Mouse (Mus musculus) CD4-positive helper T cell, adult 2 months (primary cell): ENCODE data around the gene Nfix.
A peak's percentile ranks its signal among the peaks of the same experiment; 100 is the strongest.

Experiments used
- DNase-seq: peaks from one replicate; pipeline ENCODE4 v3.0.0-alpha.2; 2012; ENCODE audit warnings: low read depth, missing footprints, low spot score

Gene Nfix

DNA sequence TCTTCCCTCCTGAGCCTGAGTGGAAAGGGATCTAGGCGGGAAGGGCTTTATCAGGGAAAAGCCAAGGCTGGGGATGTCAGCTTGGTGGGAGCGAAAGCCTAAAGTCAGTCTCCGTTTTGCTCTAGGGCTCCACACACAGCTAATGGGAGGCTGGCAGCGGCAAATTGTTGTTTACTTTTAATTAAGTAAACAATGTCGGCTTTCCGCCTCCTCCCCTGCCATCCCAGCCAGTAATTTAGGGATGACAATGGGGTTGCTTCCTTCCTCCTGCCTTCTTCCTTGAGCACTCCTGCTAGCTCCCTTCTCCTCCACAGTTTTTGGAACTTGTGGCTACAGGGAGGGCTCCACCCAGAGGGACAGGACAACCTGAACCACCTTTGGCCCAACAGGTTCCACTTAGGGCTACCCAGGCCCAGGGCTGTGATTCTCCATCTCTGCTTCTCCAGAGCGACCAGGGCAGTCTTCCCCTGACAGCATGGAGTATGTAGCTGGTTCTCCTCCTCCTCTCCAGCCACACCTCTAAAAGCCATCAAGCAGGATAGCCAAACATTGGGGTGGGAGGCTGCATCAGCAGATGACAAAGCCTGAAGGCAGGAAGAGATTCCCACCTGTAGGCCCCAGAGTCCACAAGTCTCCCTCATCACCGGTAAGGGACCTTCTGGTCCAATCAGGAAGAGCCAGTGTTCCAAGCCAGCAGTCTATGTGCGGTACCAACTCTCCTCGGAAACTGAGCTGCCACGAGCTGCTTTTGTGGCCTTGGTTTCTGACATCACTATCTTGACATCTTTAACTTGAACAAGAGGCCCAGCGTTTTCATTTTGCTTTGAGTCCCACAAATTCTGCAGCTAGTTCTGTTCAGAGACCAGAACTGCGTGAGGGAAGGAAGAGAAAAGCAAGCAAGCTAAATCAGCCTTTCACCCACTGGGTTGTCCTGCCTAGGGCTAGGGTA lies 59.0 kb downstream of the Nfix start:
- DNase-seq: no peak

DNA sequence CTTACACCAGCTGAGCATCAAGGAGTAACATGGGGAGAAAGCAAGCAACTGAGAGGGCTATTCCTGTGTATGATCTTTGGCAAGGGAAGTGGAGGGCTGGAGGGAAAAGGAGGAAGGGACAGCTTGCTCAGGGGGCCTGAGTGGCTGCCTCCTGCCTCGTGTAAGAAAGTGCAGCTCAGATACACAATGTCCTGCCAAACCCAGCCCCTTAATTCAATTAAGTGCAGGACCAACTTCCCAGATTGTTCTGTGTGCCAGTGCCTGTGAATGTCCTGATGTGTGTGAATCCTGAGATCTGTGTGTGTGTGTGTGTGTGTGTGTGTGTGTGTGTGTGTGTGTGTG lies 60.8 kb downstream of the Nfix start:
- DNase-seq: no peak

DNA sequence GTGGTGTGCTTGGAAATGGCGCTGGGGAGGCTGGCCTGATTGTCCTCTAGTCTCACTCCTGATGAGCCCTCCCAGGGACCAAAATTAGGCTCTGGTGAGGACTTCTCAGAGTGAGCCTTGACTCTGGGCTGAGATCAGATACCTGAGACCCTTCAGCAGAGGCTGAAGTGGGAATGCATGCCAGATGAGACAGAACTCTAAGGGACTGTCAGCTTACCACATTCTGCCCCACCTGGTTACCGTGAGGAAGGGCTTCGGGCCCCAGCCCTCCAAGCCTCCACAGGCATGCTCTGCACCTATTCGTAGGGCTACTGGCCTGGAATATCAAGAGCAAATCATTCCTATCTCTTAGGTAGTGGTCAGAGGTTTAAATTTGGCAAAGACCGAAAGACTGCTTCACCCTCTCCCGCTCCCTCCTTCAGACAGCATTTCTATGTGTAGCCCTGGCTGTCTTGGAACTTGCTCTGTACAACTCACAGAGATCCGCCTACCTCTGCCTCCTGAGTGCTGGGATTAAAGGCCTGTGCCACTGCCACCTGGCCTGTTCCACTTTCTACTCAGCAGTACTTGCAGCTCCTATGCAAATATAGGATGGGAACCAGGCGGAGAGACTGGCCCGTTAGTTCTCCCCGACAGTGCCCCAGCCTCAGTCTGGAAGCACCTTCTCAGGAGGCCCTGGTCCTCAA lies 61.3 kb downstream of the Nfix start:
- DNase-seq: no peak

GRCm38 (mm10) chr8:84738266-84738665 lies 61.9 kb downstream of the Nfix start:
- DNase-seq: no peak

- peak; percentile 82 for DNase-seq
Measured at GRCm38 (mm10) chr8:84737608-84738007, 62.5 kb downstream of the Nfix start.

GRCm38 (mm10) chr8:84736521-84736920 lies 63.6 kb downstream of the Nfix start:
- no peak for DNase-seq

GRCm38 (mm10) chr8:84735597-84735996 lies 64.5 kb downstream of the Nfix start:
- no peak for DNase-seq

- no peak for DNase-seq
Measured at GRCm38 (mm10) chr8:84734680-84735079, 65.5 kb downstream of the Nfix start.

- no peak for DNase-seq
Measured at GRCm38 (mm10) chr8:84733959-84734358, 66.2 kb downstream of the Nfix start.

- DNase-seq: no peak
Measured at GRCm38 (mm10) chr8:84732996-84733395, 67.1 kb downstream of the Nfix start.

DNA sequence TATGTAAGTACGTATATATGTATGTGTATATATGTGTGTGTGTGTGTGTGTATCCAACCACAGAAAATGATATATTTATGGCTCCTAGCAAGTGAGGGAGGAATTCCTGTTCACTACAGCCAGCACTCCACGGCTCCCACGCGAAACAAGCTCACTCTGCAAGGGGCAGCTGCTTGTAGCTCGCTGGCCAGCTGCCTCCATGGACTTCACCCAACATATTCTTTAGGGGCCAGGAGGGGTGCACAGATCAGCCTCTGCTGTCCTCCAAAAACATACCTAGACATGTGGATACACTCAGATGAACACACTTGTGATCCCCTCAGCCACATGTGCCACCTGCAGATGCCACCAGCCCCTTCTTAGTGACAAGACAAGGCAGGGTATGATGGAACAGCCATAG lies 67.6 kb downstream of the Nfix start:
- no peak for DNase-seq

DNA sequence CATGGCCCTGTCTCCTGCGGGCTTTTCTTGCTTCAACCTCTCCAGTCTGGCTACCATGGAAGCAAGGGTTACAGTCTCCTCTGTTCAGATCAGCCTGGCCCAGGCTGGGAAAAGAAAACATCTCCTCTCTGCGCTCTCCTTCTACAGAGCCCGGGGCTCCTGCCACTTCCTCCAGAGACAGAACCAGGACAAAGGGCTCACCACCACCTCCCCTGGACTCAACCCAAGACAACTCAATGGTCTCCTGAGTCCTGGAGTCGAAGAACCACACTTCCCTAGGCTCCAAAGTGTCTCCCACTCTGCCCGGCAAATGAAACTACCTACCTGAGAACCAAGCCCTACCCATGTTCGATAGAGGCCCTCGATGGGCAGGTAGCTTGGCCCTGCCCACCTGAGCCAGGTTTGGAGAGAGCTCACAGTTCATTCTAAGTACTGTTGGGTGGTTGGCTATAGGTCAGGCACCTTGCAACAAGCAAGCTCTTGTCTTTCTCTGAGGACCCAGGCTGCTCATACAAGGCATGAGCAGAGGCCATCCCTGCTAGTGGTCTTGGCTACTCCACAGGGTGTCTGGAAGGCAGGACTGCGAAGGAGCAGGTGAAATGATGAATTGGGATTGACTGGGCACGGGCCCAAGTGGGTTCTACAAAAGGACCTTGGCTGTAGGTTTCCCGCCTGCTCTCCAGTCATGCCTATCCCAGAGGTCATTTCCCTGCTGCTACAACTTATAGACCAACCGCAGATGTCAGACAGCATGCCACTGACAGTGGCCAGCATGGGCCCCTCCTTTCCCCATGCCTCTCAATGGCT lies 68.6 kb downstream of the Nfix start:
- DNase-seq: no peak

- no peak for DNase-seq
Measured at GRCm38 (mm10) chr8:84730541-84731370, 69.4 kb downstream of the Nfix start.

- no peak for DNase-seq
Measured at GRCm38 (mm10) chr8:84729921-84730362, 70.2 kb downstream of the Nfix start.

DNA sequence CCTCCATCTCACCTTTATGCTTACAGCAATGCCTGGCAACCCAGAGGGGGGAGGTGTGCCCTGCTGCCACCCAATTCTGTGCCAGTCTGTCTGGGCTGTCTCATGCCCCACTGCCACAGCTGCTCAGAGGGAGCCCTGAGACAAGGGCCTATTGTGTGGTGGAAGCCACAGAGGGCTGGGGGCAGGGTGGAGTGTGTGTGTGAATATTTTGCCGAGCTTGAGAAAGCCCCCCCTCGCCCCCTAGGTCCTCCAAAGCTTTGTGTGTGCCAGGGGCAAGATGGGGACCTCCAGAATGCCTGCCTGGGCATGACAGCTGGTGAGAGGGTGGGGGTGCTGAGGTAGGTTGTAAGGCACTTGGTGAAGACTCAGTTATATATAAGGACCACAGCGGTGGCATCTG lies 71.7 kb downstream of the Nfix start:
- no peak for DNase-seq

GRCm38 (mm10) chr8:84725941-84726259 lies 74.2 kb downstream of the Nfix start:
- DNase-seq: peak; percentile 48

GRCm38 (mm10) chr8:84725246-84725940 lies 74.8 kb downstream of the Nfix start:
- no peak for DNase-seq

- DNase-seq: no peak
Measured at GRCm38 (mm10) chr8:84724683-84725082, 75.5 kb downstream of the Nfix start.

DNA sequence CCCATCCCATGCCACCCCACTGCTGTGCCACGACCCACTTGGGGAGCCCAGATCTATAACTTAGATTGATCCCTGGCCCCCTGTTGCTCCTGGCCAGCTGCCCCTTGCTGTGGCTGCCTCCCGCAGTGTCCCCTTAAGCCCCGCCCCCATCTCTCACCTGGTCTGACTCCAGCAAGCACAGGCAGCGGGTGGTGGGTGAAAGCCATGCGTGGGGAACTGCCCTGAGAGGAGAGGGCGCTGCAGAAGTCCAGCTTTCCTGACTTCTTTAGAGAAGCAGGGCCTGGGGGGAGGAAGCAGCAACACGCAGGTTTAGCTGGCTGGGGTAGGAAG lies 76.6 kb downstream of the Nfix start:
- peak; percentile 54 for DNase-seq

- peak; percentile 87 for DNase-seq
Measured at GRCm38 (mm10) chr8:84722850-84723570, 77.1 kb downstream of the Nfix start, which contains the start of gene G430095P16Rik. TSS of gene G430095P16Rik (plus strand) at chr8:84723007.
